Comparison of ENCODE assay signal across 8 mouse cellular contexts in the genomic region with DNA sequence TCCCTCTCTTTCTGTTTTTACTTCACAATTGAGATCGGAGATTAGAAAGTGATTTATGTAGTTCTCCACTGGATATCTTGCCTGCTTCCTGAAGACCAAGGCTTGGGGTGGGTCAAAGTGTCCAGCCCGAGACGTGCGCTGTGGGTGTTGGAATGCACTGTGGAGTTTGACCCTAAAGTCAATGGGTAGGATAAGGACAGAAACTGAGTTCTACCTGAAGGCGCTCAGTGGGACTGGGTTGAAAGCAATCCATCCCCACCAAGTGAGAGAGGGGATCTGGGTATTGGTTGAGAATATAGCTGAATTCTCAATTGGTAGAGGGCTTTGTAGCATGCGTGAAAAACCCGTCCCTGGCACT. TPM values are rescaled to one million over a fixed set of nuclear protein-coding genes. Genes with fewer than 3 reads are reported as not detected.
DNase-seq lines count a peak whose midpoint lies in the region; ATAC-seq and TF ChIP-seq lines count a peak whose summit lies in the region.

No protein-coding gene starts in this region.

- H3K9me3 ChIP-seq in heart, embryonic 16.5 days (replicated peaks; ENCODE audit: control insufficient read depth, low read length): no peaks in the 10 kb centered on the region
- H3K9me3 ChIP-seq in forebrain, embryonic 12.5 days: no peaks in the 10 kb centered on the region
- no peaks in the 10 kb centered on the region for H3K9me3 ChIP-seq in kidney, embryonic 16.5 days (ENCODE audit: low read length)
- H3K9me3 ChIP-seq in midbrain, postnatal 0 days (ENCODE audit: low read length): no peaks in the 10 kb centered on the region

- DNase-seq in heart, adult 8-10 months (ENCODE audit: low spot score): no peak
- DNase-seq in midbrain, postnatal 0 days (ENCODE audit: low spot score): no peak
- DNase-seq in spleen, adult 18-20 months: no peak
- no peak for DNase-seq in right cerebral cortex, postnatal 10 days (ENCODE audit: low spot score in 2 of 2)
- DNase-seq in cerebellum, postnatal 4 days (ENCODE audit: low spot score in 2 of 2): no peak

- H3K9ac ChIP-seq in heart, embryonic 16.5 days (ENCODE audit: low read length): peak overlapping the region; percentile 60
- no peak overlapping the region; the same call in 1 of the 2 replicates for H3K9ac ChIP-seq in forebrain, embryonic 12.5 days
- H3K9ac ChIP-seq in kidney, embryonic 16.5 days (replicated peaks; ENCODE audit: low read length): peak overlapping the region; percentile 62
- 0 out of 2 replicates have a peak overlapping the region, but pooled peaks have one; percentile 2 for H3K9ac ChIP-seq in midbrain, postnatal 0 days (replicated peaks; ENCODE audit: low read length, poor library complexity, severe bottlenecking)

- peaks cover 10% of the 10 kb centered on the region for H3K4me1 ChIP-seq in heart, embryonic 16.5 days (ENCODE audit: control insufficient read depth, insufficient read depth, low read length)
- H3K4me1 ChIP-seq in forebrain, embryonic 12.5 days: peaks cover 30% of the 10 kb centered on the region
- H3K4me1 ChIP-seq in kidney, embryonic 16.5 days (ENCODE audit: insufficient read depth, low read length): peaks cover 14% of the 10 kb centered on the region
- H3K4me1 ChIP-seq in midbrain, postnatal 0 days (ENCODE audit: insufficient read depth, low read length): 0 out of 2 replicates have a peak, but pooled peaks cover 2% of the 10 kb centered on the region

- H3K4me2 ChIP-seq in heart, embryonic 16.5 days (ENCODE audit: low read depth, low read length): peak overlapping the region; percentile 67
- no peak overlapping the region for H3K4me2 ChIP-seq in forebrain, embryonic 12.5 days
- H3K4me2 ChIP-seq in kidney, embryonic 16.5 days (replicated peaks; ENCODE audit: low read depth, low read length): peak overlapping the region; percentile 61
- peak overlapping the region; percentile 50 for H3K4me2 ChIP-seq in midbrain, postnatal 0 days (ENCODE audit: low read depth, low read length, poor library complexity, severe bottlenecking)

- ATAC-seq in heart, embryonic 16.5 days (replicated peaks; ENCODE audit: extremely low read depth, insufficient read depth, low FRiP score): no peak
- ATAC-seq in forebrain, embryonic 12.5 days (ENCODE audit: low FRiP score): peak; percentile 19; the same call in 1 of the 2 replicates
- peak; percentile 14; the same call in 1 of the 2 replicates for ATAC-seq in kidney, embryonic 16.5 days (ENCODE audit: low FRiP score, low TSS enrichment)
- no peak for ATAC-seq in midbrain, postnatal 0 days (ENCODE audit: low FRiP score)

- no peaks in the 10 kb centered on the region for H3K36me3 ChIP-seq in heart, embryonic 16.5 days (ENCODE audit: control insufficient read depth, insufficient read depth)
- no peaks in the 10 kb centered on the region for H3K36me3 ChIP-seq in forebrain, embryonic 12.5 days (replicated peaks)
- H3K36me3 ChIP-seq in kidney, embryonic 16.5 days (ENCODE audit: insufficient read depth, low read length): no peaks in the 10 kb centered on the region
- no peaks in the 10 kb centered on the region for H3K36me3 ChIP-seq in midbrain, postnatal 0 days (ENCODE audit: insufficient read depth, low read length)

- no peak for TF ChIP-seq CTCF in midbrain, postnatal 0 days (IDR thresholded peaks at IDR 0.05)

- H3K27me3 ChIP-seq in heart, embryonic 16.5 days (ENCODE audit: control insufficient read depth, insufficient read depth, low read length): peaks cover 2% of the 10 kb centered on the region; the same call in 1 of the 2 replicates
- H3K27me3 ChIP-seq in forebrain, embryonic 12.5 days: no peaks in the 10 kb centered on the region
- H3K27me3 ChIP-seq in kidney, embryonic 16.5 days (ENCODE audit: insufficient read depth, low read length): no peaks in the 10 kb centered on the region
- H3K27me3 ChIP-seq in midbrain, postnatal 0 days (ENCODE audit: insufficient read depth, low read length): no peaks in the 10 kb centered on the region

- H3K4me3 ChIP-seq in heart, embryonic 16.5 days (ENCODE audit: low read length): peak overlapping the region; percentile 50
- no peak overlapping the region for H3K4me3 ChIP-seq in forebrain, embryonic 12.5 days (replicated peaks)
- H3K4me3 ChIP-seq in kidney, embryonic 16.5 days (ENCODE audit: low read length): peak overlapping the region; percentile 40
- peak overlapping the region; percentile 31; the same call in 1 of the 2 replicates for H3K4me3 ChIP-seq in midbrain, postnatal 0 days (ENCODE audit: low read depth, low read length)

- WGBS in heart, embryonic 16.5 days: 41% methylated on average over 7 of the region's 7 CpGs
- 60% methylated on average over 7 of the region's 7 CpGs for WGBS in forebrain, embryonic 12.5 days
- WGBS in kidney, embryonic 16.5 days: 31% methylated on average over 7 of the region's 7 CpGs
- 53% methylated on average over 7 of the region's 7 CpGs for WGBS in midbrain, postnatal 0 days

- no peak overlapping the region for H3K27ac ChIP-seq in heart, embryonic 16.5 days (ENCODE audit: low read length)
- H3K27ac ChIP-seq in forebrain, embryonic 12.5 days: no peak overlapping the region
- H3K27ac ChIP-seq in kidney, embryonic 16.5 days (ENCODE audit: low read length): no peak overlapping the region
- no peak overlapping the region for H3K27ac ChIP-seq in midbrain, postnatal 0 days (ENCODE audit: low read depth, low read length)

RNA-seq across cellular contexts. Expression of gene Gnai2, which starts 10.0 kb away (rescaled TPM):
- polyA plus RNA-seq in heart, embryonic 16.5 days (2015; fragmentation: Nextera tagmentation; extraction: Ambion mirVana): 419 and 458 TPM in 2 replicates
- total RNA-seq in heart, adult 8-10 months (2022): 100 to 1,000 TPM; 227 to 299 (median 259) TPM
- 570 and 587 TPM in 2 replicates for polyA plus RNA-seq in forebrain, embryonic 12.5 days (2016; fragmentation: Nextera tagmentation; extraction: Ambion mirVana)
- 447 and 455 TPM in 2 replicates for polyA plus RNA-seq in kidney, embryonic 16.5 days (2015; fragmentation: Nextera tagmentation; extraction: Ambion mirVana)
- 224 and 241 TPM in 2 replicates for total RNA-seq in midbrain, postnatal 0 days (2014; rRNA removed)
- 260 and 264 TPM in 2 replicates for polyA plus RNA-seq in midbrain, postnatal 0 days (2015; fragmentation: Nextera tagmentation; extraction: Ambion mirVana)

RNA-seq across cellular contexts. Expression of gene Slc38a3, which starts 24.2 kb away (rescaled TPM):
- polyA plus RNA-seq in heart, embryonic 16.5 days (2015; fragmentation: Nextera tagmentation; extraction: Ambion mirVana): 3.3 and 3.9 TPM in 2 replicates
- 10 to 100 TPM; 62.8 to 91.0 (median 81.6) TPM for total RNA-seq in heart, adult 8-10 months (2022)
- polyA plus RNA-seq in forebrain, embryonic 12.5 days (2016; fragmentation: Nextera tagmentation; extraction: Ambion mirVana): 8.5 and 10.6 TPM in 2 replicates
- 12.4 and 12.9 TPM in 2 replicates for polyA plus RNA-seq in kidney, embryonic 16.5 days (2015; fragmentation: Nextera tagmentation; extraction: Ambion mirVana)
- total RNA-seq in midbrain, postnatal 0 days (2014; rRNA removed): 70.0 and 94.5 TPM in 2 replicates
- polyA plus RNA-seq in midbrain, postnatal 0 days (2015; fragmentation: Nextera tagmentation; extraction: Ambion mirVana): 37.6 and 44.6 TPM in 2 replicates

RNA-seq across cellular contexts. Expression of gene Gnat1, which starts 34.4 kb away (rescaled TPM):
- polyA plus RNA-seq in heart, embryonic 16.5 days (2015; fragmentation: Nextera tagmentation; extraction: Ambion mirVana): 0.39 TPM in 2 replicates
- not detected for total RNA-seq in heart, adult 8-10 months (2022)
- 1.7 and 2.1 TPM in 2 replicates for polyA plus RNA-seq in forebrain, embryonic 12.5 days (2016; fragmentation: Nextera tagmentation; extraction: Ambion mirVana)
- 2.8 and 3.0 TPM in 2 replicates for polyA plus RNA-seq in kidney, embryonic 16.5 days (2015; fragmentation: Nextera tagmentation; extraction: Ambion mirVana)
- total RNA-seq in midbrain, postnatal 0 days (2014; rRNA removed): 0.52 and 0.55 TPM in 2 replicates
- 2.3 and 2.6 TPM in 2 replicates for polyA plus RNA-seq in midbrain, postnatal 0 days (2015; fragmentation: Nextera tagmentation; extraction: Ambion mirVana)

RNA-seq across cellular contexts. Expression of gene Sema3b, which starts 36.1 kb away (rescaled TPM):
- polyA plus RNA-seq in heart, embryonic 16.5 days (2015; fragmentation: Nextera tagmentation; extraction: Ambion mirVana): 11.0 and 12.0 TPM in 2 replicates
- total RNA-seq in heart, adult 8-10 months (2022): 10 to 100 TPM; 21.1 to 33.0 (median 24.2) TPM
- polyA plus RNA-seq in forebrain, embryonic 12.5 days (2016; fragmentation: Nextera tagmentation; extraction: Ambion mirVana): 1.7 and 2.6 TPM in 2 replicates
- polyA plus RNA-seq in kidney, embryonic 16.5 days (2015; fragmentation: Nextera tagmentation; extraction: Ambion mirVana): 31.3 TPM in 2 replicates
- 5.7 and 16.7 TPM in 2 replicates for total RNA-seq in midbrain, postnatal 0 days (2014; rRNA removed)
- polyA plus RNA-seq in midbrain, postnatal 0 days (2015; fragmentation: Nextera tagmentation; extraction: Ambion mirVana): 4.0 and 5.1 TPM in 2 replicates

RNA-seq across cellular contexts. Expression of gene Ifrd2, which starts 57.7 kb away (rescaled TPM):
- polyA plus RNA-seq in heart, embryonic 16.5 days (2015; fragmentation: Nextera tagmentation; extraction: Ambion mirVana): 45.7 and 46.5 TPM in 2 replicates
- 10 to 100 TPM; 43.7 to 58.2 (median 47.5) TPM for total RNA-seq in heart, adult 8-10 months (2022)
- polyA plus RNA-seq in forebrain, embryonic 12.5 days (2016; fragmentation: Nextera tagmentation; extraction: Ambion mirVana): 22.1 and 26.3 TPM in 2 replicates
- polyA plus RNA-seq in kidney, embryonic 16.5 days (2015; fragmentation: Nextera tagmentation; extraction: Ambion mirVana): 60.7 and 64.3 TPM in 2 replicates
- 8.4 and 8.9 TPM in 2 replicates for total RNA-seq in midbrain, postnatal 0 days (2014; rRNA removed)
- polyA plus RNA-seq in midbrain, postnatal 0 days (2015; fragmentation: Nextera tagmentation; extraction: Ambion mirVana): 6.5 and 7.5 TPM in 2 replicates

Comparison
In these comparisons a context has a peak if more than half of its experiments do, and no peak if none do; other contexts are left out.
1. ATAC-seq: peak in forebrain, embryonic 12.5 days (single experiment) and kidney, embryonic 16.5 days (single experiment); none in heart, embryonic 16.5 days (single experiment) and midbrain, postnatal 0 days (single experiment).